Mouse (Mus musculus): ENCODE data around the gene Cln5. TPM values are rescaled to one million over a fixed set of nuclear protein-coding genes. Genes with fewer than 3 reads are reported as not detected.

Cln5 gene
- 16.8 TPM for polyA plus RNA-seq (2015; fragmentation: Illumina TruSeq; extraction: RNeasy Lipid Tissue Mini Kit (QIAGEN cat#74804); ENCODE audit: low read depth, low replicate concordance)

DNA sequence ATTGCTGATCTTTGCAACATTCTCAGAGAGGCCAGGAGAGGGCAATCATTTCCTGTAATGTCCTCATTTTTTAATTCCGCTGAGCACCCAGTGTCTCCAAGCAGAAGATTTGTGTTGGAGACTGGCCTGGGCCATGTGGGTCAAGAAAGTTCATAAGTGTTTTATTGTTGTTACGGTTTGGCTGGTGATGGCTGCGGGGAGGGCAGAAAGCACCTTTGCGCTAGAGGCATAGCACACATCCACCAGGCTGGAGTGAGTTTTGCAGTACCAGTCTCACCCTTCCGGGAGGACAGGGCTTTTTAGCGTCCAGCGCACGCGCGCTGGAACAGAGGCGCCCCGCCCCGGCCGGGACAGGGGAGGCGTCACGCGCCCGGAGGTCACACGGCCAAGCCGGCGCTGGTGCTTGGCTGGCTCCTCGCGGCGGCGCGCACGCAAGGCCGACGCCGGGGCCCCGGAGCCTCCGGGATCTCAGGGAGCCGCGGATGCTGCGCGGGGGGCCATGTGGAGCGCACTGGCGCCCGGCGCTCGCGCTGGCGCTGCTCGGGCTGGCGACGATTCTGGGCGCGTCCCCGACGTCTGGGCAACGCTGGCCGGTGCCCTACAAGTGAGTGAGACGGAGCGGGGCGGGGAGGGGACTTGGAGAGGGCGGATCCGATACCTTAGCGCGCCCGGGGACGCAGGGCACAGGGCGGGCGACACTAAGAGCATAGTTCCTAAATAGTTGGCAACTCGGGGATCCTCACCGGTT, at the start of gene Cln5:
TSS of gene Cln5 (plus strand) at position 353 of the 748 bp plus-strand sequence.

DNA sequence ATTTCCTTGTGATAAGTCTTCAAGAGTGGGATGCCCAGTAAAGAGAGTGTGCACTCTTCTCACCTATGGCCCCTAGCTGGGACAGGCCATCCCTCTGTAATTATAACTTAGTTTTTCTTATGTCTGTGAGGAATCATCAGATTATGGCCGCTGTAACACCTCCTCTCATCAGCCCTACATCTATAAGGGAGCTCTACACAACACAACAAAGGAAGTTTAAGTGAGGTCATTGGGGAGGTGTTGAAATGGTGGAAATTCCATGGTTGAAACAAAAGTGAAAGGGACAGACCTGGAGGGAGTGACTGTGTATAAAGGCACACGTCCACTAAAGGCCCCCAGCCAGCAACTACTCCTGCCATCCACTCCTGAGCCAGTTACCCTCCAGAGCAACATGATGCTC, 23.3 kb upstream of the Cln5 start, which contains the start of gene Acod1:
TSS of gene Acod1 (plus strand) at position 301 of the 400 bp plus-strand sequence.

DNA sequence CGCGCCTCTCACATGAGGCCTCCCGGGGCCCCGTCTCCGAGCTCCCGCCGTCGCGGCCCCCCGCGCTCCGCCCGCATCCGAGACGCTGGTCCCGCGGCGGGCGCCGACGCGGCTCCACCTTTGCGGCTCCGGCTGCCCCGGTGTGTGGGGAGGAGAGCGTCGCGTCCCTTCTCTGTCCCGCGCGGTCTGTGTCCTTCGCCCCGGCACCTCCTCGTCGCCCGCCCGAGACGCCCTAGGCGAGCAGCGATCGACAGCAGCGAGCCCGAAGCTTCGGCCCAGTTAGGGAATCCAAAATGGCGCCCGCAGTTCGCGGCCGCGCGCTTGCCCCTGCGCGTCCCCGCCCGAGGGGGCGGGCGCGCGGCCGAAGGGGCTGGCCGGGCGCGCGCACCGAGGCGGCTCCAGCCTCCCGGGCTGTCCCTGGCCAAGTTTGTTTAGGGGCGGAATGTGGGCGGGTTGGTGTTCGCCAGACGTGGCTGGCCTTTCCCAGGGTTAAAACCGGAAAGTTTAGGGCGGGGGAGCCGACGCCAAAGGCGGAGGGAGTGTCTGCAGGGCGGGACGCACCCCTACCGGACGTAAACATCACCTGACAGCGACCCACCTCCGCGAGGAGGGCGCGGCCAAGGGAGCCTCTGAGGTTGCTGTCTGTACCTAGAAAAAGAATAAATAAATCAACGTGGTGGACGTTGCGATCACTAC, 29.4 kb downstream of the Cln5 start, which contains the start of gene Fbxl3:
TSS of gene Fbxl3 (minus strand) at position 329 of the 696 bp plus-strand sequence.

Other genes with a start within 250 kb of the Cln5 start
- gene Kctd12, start 87.6 kb upstream of the Cln5 start, polyA plus RNA-seq (2015; fragmentation: Illumina TruSeq; extraction: RNeasy Lipid Tissue Mini Kit (QIAGEN cat#74804); ENCODE audit: low read depth, low replicate concordance) = 35.2 TPM
- gene Acod1, start 23.2 kb upstream of the Cln5 start, polyA plus RNA-seq (2015; fragmentation: Illumina TruSeq; extraction: RNeasy Lipid Tissue Mini Kit (QIAGEN cat#74804); ENCODE audit: low read depth, low replicate concordance) = not detected
- 99.6 TPM for gene Fbxl3, start 29.4 kb downstream of the Cln5 start, polyA plus RNA-seq (2015; fragmentation: Illumina TruSeq; extraction: RNeasy Lipid Tissue Mini Kit (QIAGEN cat#74804); ENCODE audit: low read depth, low replicate concordance)

Data from brain, adult 10 weeks (tissue).